12 mouse cellular contexts compared by ENCODE assay signal in genomic region chr3:90664219-90664618, GRCm38 (mm10). TPM values are rescaled to one million over a fixed set of nuclear protein-coding genes. Genes with fewer than 3 reads are reported as not detected.
DNase-seq lines count a peak whose midpoint lies in the region; TF ChIP-seq lines count a peak whose summit lies in the region.
"Had no signal": no experiment of that assay in that cellular context is flagged by ENCODE, and none has a peak within 500 bp of the region (broad histone marks: within the 10 kb centered on the region; RNA-seq: fewer than 3 reads in every experiment).

No protein-coding gene starts in this region.

- no peak for TF ChIP-seq POLR2A in CH12.LX (IDR thresholded peaks at IDR 0.05; ENCODE audit: low read depth, low read length)

- H3K9ac ChIP-seq in CH12.LX (ENCODE audit: insufficient read depth, low read depth): no peak overlapping the region
- H3K9ac ChIP-seq: lung, embryonic 15.5 days; neural tube, embryonic 13.5 days had no signal

- no peak overlapping the region for H3K4me2 ChIP-seq in CH12.LX (ENCODE audit: insufficient read depth, low read depth, poor library complexity, severe bottlenecking)
- H3K4me2 ChIP-seq: lung, embryonic 15.5 days; neural tube, embryonic 13.5 days had no signal

- H3K27me3 ChIP-seq in CH12.LX (replicated peaks): peaks cover 44% of the 10 kb centered on the region
- H3K27me3 ChIP-seq: lung, embryonic 15.5 days; neural tube, embryonic 13.5 days had no signal

- H3K79me2 ChIP-seq in CH12.LX (replicated peaks; ENCODE audit: control insufficient read depth, extremely low read depth, insufficient read depth, poor library complexity, severe bottlenecking): no peaks in the 10 kb centered on the region

- H3K27ac ChIP-seq in CH12.LX (ENCODE audit: insufficient read depth, low read depth): no peak overlapping the region
- H3K27ac ChIP-seq: lung, embryonic 15.5 days; neural tube, embryonic 13.5 days had no signal

- dilution Hi-C loops in CH12.LX (cut with MboI; ENCODE audit: extremely low pct_ligation_motif_present, extremely low pct_unique_long_range_greater_than_20kb, low sequenced_read_pairs): no loop called here

- H3K4me3 ChIP-seq in CH12.LX (replicated peaks in 1 of 3; ENCODE audit: low read depth in 2 of 3, low read length in 2 of 3, poor library complexity in 1 of 3): no peak overlapping the region
- H3K4me3 ChIP-seq: lung, embryonic 15.5 days; neural tube, embryonic 13.5 days had no signal

- H3K36me3 ChIP-seq in CH12.LX (replicated peaks in 1 of 2; ENCODE audit: control insufficient read depth in 1 of 2, insufficient read depth in 1 of 2, low read length in 1 of 2): no peaks in the 10 kb centered on the region
- H3K36me3 ChIP-seq: lung, embryonic 15.5 days; neural tube, embryonic 13.5 days had no signal

- no peak for TF ChIP-seq EP300 in CH12.LX (IDR thresholded peaks at IDR 0.05; ENCODE audit: low read length)

- no peaks in the 10 kb centered on the region for H3K9me3 ChIP-seq in CH12.LX (replicated peaks; ENCODE audit: low read length)
- H3K9me3 ChIP-seq: lung, embryonic 15.5 days; neural tube, embryonic 13.5 days had no signal

- in situ Hi-C loops in CH12.LX (cut with MboI; ENCODE audit: low pct_ligation_motif_present, low pct_unique_long_range_greater_than_20kb, low sequenced_read_pairs): no loop called here

- peak; percentile 38 for TF ChIP-seq RAD21 in CH12.LX (IDR thresholded peaks at IDR 0.05; ENCODE audit: low read depth, low read length)

- DNase-seq in kidney, adult 9 months: peak; percentile 47
- DNase-seq in kidney, postnatal 25 days: no peak
- DNase-seq in CH12.LX (ENCODE audit: extremely low read depth) (peak; percentile 37), MN1 (ENCODE audit: low spot score) (peak; percentile 46)
- DNase-seq in lung, postnatal 14 days: peak; percentile 6
- no peak for DNase-seq in thymus, postnatal 0 days (ENCODE audit: low spot score)
- no peak for DNase-seq in T-cell, adult 2 months (ENCODE audit: low spot score)
- DNase-seq: cerebellum, adult 18-20 months had no signal

- no peaks in the 10 kb centered on the region for H3K4me1 ChIP-seq in CH12.LX (ENCODE audit: control insufficient read depth in 1 of 2, insufficient read depth in 2 of 2)
- H3K4me1 ChIP-seq: lung, embryonic 15.5 days; neural tube, embryonic 13.5 days had no signal

- TF ChIP-seq CTCF in CH12.LX (conservative IDR thresholded peaks at IDR 0.05 in 1 of 2, IDR thresholded peaks at IDR 0.05 in 1 of 2; ENCODE audit: low read depth in 2 of 2, low read length in 2 of 2): peak; percentile 22 to 68; a peak in 2 of 4 replicates

TF ChIP-seq in CH12.LX, 34 proteins besides CTCF, POLR2A, EP300 and RAD21:
- no peak for TF ChIP-seq RCOR1 (conservative IDR thresholded peaks at IDR 0.05; ENCODE audit: low read depth, low read length)
- TF ChIP-seq JUN (IDR thresholded peaks at IDR 0.05; ENCODE audit: insufficient read depth, low read depth, low read length): no peak
- TF ChIP-seq SMC3 (IDR thresholded peaks at IDR 0.05; ENCODE audit: low read depth, low read length): peak; percentile 50
- TF ChIP-seq ZC3H11A (IDR thresholded peaks at IDR 0.05; ENCODE audit: low read depth, low read length): no peak

RNA-seq across cellular contexts. Expression of gene S100a8, which starts 4.6 kb away (rescaled TPM):
- total RNA-seq in CH12.LX (2012; rRNA removed): not detected in 2 replicates
- not detected in 2 replicates for total RNA-seq in CH12.LX (2014; rRNA removed)
- polyA plus RNA-seq in CH12.LX (2012; ENCODE audit: insufficient read length, low read depth): not detected in 2 replicates
- polyA plus RNA-seq in thymus, postnatal 0 days (2015; fragmentation: Nextera tagmentation; extraction: Ambion mirVana): 77.0 and 115 TPM in 2 replicates

RNA-seq across cellular contexts. Expression of gene S100a7a, which starts 10.4 kb away (rescaled TPM):
- total RNA-seq in CH12.LX (2012; rRNA removed) (not detected in 2 replicates), CH12.LX (2014; rRNA removed) (not detected in 2 replicates)
- polyA plus RNA-seq in CH12.LX (2012; ENCODE audit: insufficient read length, low read depth): not detected in 2 replicates
- polyA plus RNA-seq in thymus, postnatal 0 days (2015; fragmentation: Nextera tagmentation; extraction: Ambion mirVana): 0.28 and 0.38 TPM in 2 replicates
- polyA plus RNA-seq: intestine, embryonic 14.5 days; neural tube, embryonic 13.5 days; stomach, embryonic 14.5 days had no signal

RNA-seq across cellular contexts. Expression of gene S100a9, which starts 31.3 kb away (rescaled TPM):
- total RNA-seq in CH12.LX (2012; rRNA removed) (not detected in 2 replicates), CH12.LX (2014; rRNA removed) (not detected in 2 replicates)
- not detected in 2 replicates for polyA plus RNA-seq in CH12.LX (2012; ENCODE audit: insufficient read length, low read depth)
- 26.1 and 50.1 TPM in 2 replicates for polyA plus RNA-seq in thymus, postnatal 0 days (2015; fragmentation: Nextera tagmentation; extraction: Ambion mirVana)

RNA-seq across cellular contexts. Expression of gene S100a6, which starts 51.5 kb away (rescaled TPM):
- not detected in 2 replicates for total RNA-seq in CH12.LX (2012; rRNA removed)
- not detected in 2 replicates for total RNA-seq in CH12.LX (2014; rRNA removed)
- polyA plus RNA-seq in CH12.LX (2012; ENCODE audit: insufficient read length, low read depth): not detected in 2 replicates
- polyA plus RNA-seq in thymus, postnatal 0 days (2015; fragmentation: Nextera tagmentation; extraction: Ambion mirVana): 164 and 165 TPM in 2 replicates

RNA-seq across cellular contexts. Expression of gene S100a5, which starts 55.9 kb away (rescaled TPM):
- total RNA-seq in CH12.LX (2012; rRNA removed) (not detected in 2 replicates), CH12.LX (2014; rRNA removed) (not detected in 2 replicates)
- not detected in 2 replicates for polyA plus RNA-seq in CH12.LX (2012; ENCODE audit: insufficient read length, low read depth)
- polyA plus RNA-seq in thymus, postnatal 0 days (2015; fragmentation: Nextera tagmentation; extraction: Ambion mirVana): 0.51 and 1.2 TPM in 2 replicates
- polyA plus RNA-seq: lung, embryonic 15.5 days; neural tube, embryonic 13.5 days had no signal

Comparison
In these comparisons a context has a peak if more than half of its experiments do, and no peak if none do; other contexts are left out.
1. DNase-seq: peak in kidney, adult 9 months (single experiment), CH12.LX (single experiment), MN1 (single experiment) and lung, postnatal 14 days (single experiment); none in kidney, postnatal 25 days (0 of 2), thymus, postnatal 0 days (single experiment) and T-cell, adult 2 months (single experiment).
2. RNA of gene S100a8, which starts 4.6 kb away (polyA plus RNA-seq): 77.0 to 115 TPM in thymus, postnatal 0 days; not detected in CH12.LX; every median in the first group is over 10 times any median in the second.
3. RNA of gene S100a9, which starts 31.3 kb away (polyA plus RNA-seq): 26.1 to 50.1 TPM in thymus, postnatal 0 days; not detected in CH12.LX; every median in the first group is over 10 times any median in the second.